Mouse (Mus musculus) left cerebral cortex, adult 2 months (tissue): ENCODE results near the gene Card11. TPM values are rescaled to one million over a fixed set of nuclear protein-coding genes. Genes with fewer than 3 reads are reported as not detected.
A peak's percentile ranks its signal among the peaks of the same experiment; 100 is the strongest.

Experiments used
- DNase-seq, 2 experiments: peaks; one replicate each; pipeline ENCODE4 v3.0.0; 2021 to 2022; ENCODE audit warnings: low spot score in 2 of 2, mixed read lengths in 1 of 2; ENCODE audit errors: extremely low spot score in 1 of 2
- H3K27ac ChIP-seq: fragments of 200-600 bp; 2 replicates; pipeline ENCODE4 v1.8.1; 2022
- H3K4me3 ChIP-seq: fragments of 200-600 bp; 2 replicates; pipeline ENCODE4 v1.8.1; 2022
- CTCF ChIP-seq: fragments of 200-600 bp; IDR thresholded peaks from 2 replicates; pipeline ENCODE4 v1.8.1; 2022; ENCODE audit warnings: antibody characterized with exemption, mild to moderate bottlenecking, moderate library complexity
- intact Hi-C: fragments of 180-260 bp; cut with DNase I; formaldehyde crosslinking; loops from one replicate; pipeline ENCODE4 v1.15.1; 2025
- total RNA-seq, 2 experiments: library from RNA; stranded (reverse); gene quantifications; 2 replicates each; pipeline ENCODE4 v1.2.3; 2021

The Card11 gene
- total RNA-seq, 2 experiments from 2014 or later: 0.18 to 0.33 TPM

- no peak for DNase-seq
- intact Hi-C loops: no loop called here
These were observed 19.6 kb downstream of the Card11 start for GRCm38 (mm10) chr5:140980783-140981182.

GRCm38 (mm10) chr5:140980051-140980450 lies 20.3 kb downstream of the Card11 start:
- intact Hi-C loops: no loop called here

More at GRCm38 (mm10) chr5:140980783-140981182, 19.6 kb downstream of the Card11 start:
- TF ChIP-seq CTCF: no peak
- H3K27ac ChIP-seq: no peak overlapping the region
- H3K4me3 ChIP-seq: no peak overlapping the region

GRCm38 (mm10) chr5:140962945-140963344 lies 37.4 kb downstream of the Card11 start:
- intact Hi-C loops: loop anchor here (2.0 to 5.0 kb wide), 2 partner anchors 72 to 91 kb away; no protein-coding TSS in a partner anchor
- Histone ChIP-seq H3K4me3 (no peak overlapping the region), H3K27ac (no peak overlapping the region)
- DNase-seq: peak; percentile 47 to 62
- TF ChIP-seq CTCF: peak; percentile 79

More at GRCm38 (mm10) chr5:140980051-140980450, 20.3 kb downstream of the Card11 start:
- no peak overlapping the region for H3K4me3 ChIP-seq
- TF ChIP-seq CTCF: no peak
- no peak for DNase-seq
- no peak overlapping the region for H3K27ac ChIP-seq

GRCm38 (mm10) chr5:140960732-140961131 lies 39.6 kb downstream of the Card11 start:
- no peak overlapping the region for H3K4me3 ChIP-seq
- intact Hi-C loops: loop anchor here (5.0 kb wide), 1 partner anchor 88 kb away; no protein-coding TSS in a partner anchor
- DNase-seq: no peak
- no peak for TF ChIP-seq CTCF
- no peak overlapping the region for H3K27ac ChIP-seq

GRCm38 (mm10) chr5:140959160-140959559 lies 41.2 kb downstream of the Card11 start:
- DNase-seq: peak; percentile 37 to 71
- Histone ChIP-seq H3K4me3 (no peak overlapping the region), H3K27ac (no peak overlapping the region)
- no peak; the same call in none of the 2 replicates for TF ChIP-seq CTCF
- intact Hi-C loops: loop anchor here (5.0 kb wide), 1 partner anchor 98 kb away; no protein-coding TSS in a partner anchor

GRCm38 (mm10) chr5:140957106-140957505 lies 43.3 kb downstream of the Card11 start:
- TF ChIP-seq CTCF: peak; percentile 14
- intact Hi-C loops: loop anchor here (5.0 kb wide), 1 partner anchor 100 kb away; no protein-coding TSS in a partner anchor
- H3K27ac ChIP-seq: no peak overlapping the region
- no peak for DNase-seq
- no peak overlapping the region for H3K4me3 ChIP-seq

- intact Hi-C loops: loop anchor here (5.0 kb wide), 1 partner anchor 102 kb away; no protein-coding TSS in a partner anchor
- no peak overlapping the region for H3K4me3 ChIP-seq
- DNase-seq: no peak
- no peak; the same call in none of the 2 replicates for TF ChIP-seq CTCF
- no peak overlapping the region for H3K27ac ChIP-seq
These were observed 44.7 kb downstream of the Card11 start for GRCm38 (mm10) chr5:140955666-140956065.

GRCm38 (mm10) chr5:140951801-140952200 lies 48.6 kb downstream of the Card11 start:
- Histone ChIP-seq H3K4me3 (no peak overlapping the region), H3K27ac (no peak overlapping the region)
- no peak for TF ChIP-seq CTCF
- DNase-seq: no peak
- intact Hi-C loops: no loop called here

GRCm38 (mm10) chr5:140948009-140948408 lies 52.4 kb downstream of the Card11 start:
- no peak overlapping the region for H3K27ac ChIP-seq
- intact Hi-C loops: no loop called here
- TF ChIP-seq CTCF: no peak
- no peak overlapping the region for H3K4me3 ChIP-seq
- peak; percentile 68 for DNase-seq

- H3K27ac ChIP-seq: no peak overlapping the region
- intact Hi-C loops: no loop called here
- no peak for TF ChIP-seq CTCF
- H3K4me3 ChIP-seq: no peak overlapping the region
- no peak for DNase-seq
These were observed 54.3 kb downstream of the Card11 start for GRCm38 (mm10) chr5:140946034-140946433.

GRCm38 (mm10) chr5:140944382-140945125 lies 55.8 kb downstream of the Card11 start:
- no peak for TF ChIP-seq CTCF
- Histone ChIP-seq H3K27ac (no peak overlapping the region), H3K4me3 (no peak overlapping the region)
- intact Hi-C loops: no loop called here
- no peak for DNase-seq

GRCm38 (mm10) chr5:140940923-140941491 lies 59.4 kb downstream of the Card11 start:
- DNase-seq: peak; percentile 29 to 35
- TF ChIP-seq CTCF: no peak
- intact Hi-C loops: no loop called here
- Histone ChIP-seq H3K4me3 (no peak overlapping the region), H3K27ac (no peak overlapping the region; the same call in 1 of the 2 replicates)
